In genomic region chr5:139323260-139323924, GRCm38 (mm10) we compare ENCODE assay signal across 10 mouse cellular contexts. TPM values are rescaled to one million over a fixed set of nuclear protein-coding genes. Genes with fewer than 3 reads are reported as not detected.
A peak's percentile ranks its signal among the peaks of the same experiment; 100 is the strongest.
DNase-seq lines count a peak whose midpoint lies in the region; ATAC-seq and TF ChIP-seq lines count a peak whose summit lies in the region.
"Had no signal": no experiment of that assay in that cellular context is flagged by ENCODE, and none has a peak within 500 bp of the region (broad histone marks: within the 10 kb centered on the region; RNA-seq: fewer than 3 reads in every experiment).

No protein-coding gene starts in this region.

- 79% methylated on average over 9 of the region's 9 CpGs for WGBS in hindbrain, postnatal 0 days
- WGBS in macrophage (ENCODE audit: missing documents), result 81% methylated on average over 8 of the region's 9 CpGs

- peaks cover 10% of the 10 kb centered on the region for H3K4me1 ChIP-seq in hindbrain, postnatal 0 days (ENCODE audit: insufficient read depth, low read length)

- no peak for TF ChIP-seq CTCF in hindbrain, postnatal 0 days (IDR thresholded peaks at IDR 0.05; ENCODE audit: low read depth)

- ATAC-seq in hindbrain, postnatal 0 days, result no peak
- ATAC-seq in megakaryocyte-erythroid progenitor cell, adult 5-6 weeks (replicated peaks; ENCODE audit: low FRiP score, low TSS enrichment, poor library complexity, severe bottlenecking), result no peak
- ATAC-seq in megakaryocyte progenitor cell, adult 5-6 weeks (replicated peaks; ENCODE audit: poor library complexity), result no peak

- H3K9ac ChIP-seq in hindbrain, postnatal 0 days (replicated peaks; ENCODE audit: low read length), result peak overlapping the region; percentile 81; the same call in 1 of the 2 replicates
- H3K9ac ChIP-seq: embryonic facial prominence, embryonic 15.5 days had no signal

- peak overlapping the region; percentile 67 for H3K4me2 ChIP-seq in hindbrain, postnatal 0 days (ENCODE audit: low read depth, low read length)
- H3K4me2 ChIP-seq: embryonic facial prominence, embryonic 15.5 days had no signal

- H3K36me3 ChIP-seq in hindbrain, postnatal 0 days (ENCODE audit: insufficient read depth, low read length), result no peaks in the 10 kb centered on the region
- H3K36me3 ChIP-seq in macrophage (ENCODE audit: inconsistent target), result no peaks in the 10 kb centered on the region
- H3K36me3 ChIP-seq: embryonic facial prominence, embryonic 15.5 days had no signal

- H3K79me2 ChIP-seq in macrophage (ENCODE audit: inconsistent target), result peaks cover 64% of the 10 kb centered on the region

- intact Hi-C loops in left cerebral cortex, postnatal 10 days (cut with DNase I), result no loop called here

- peak; percentile 25 to 63 for DNase-seq in left cerebral cortex, postnatal 10 days (ENCODE audit: extremely low spot score in 1 of 2, low spot score in 2 of 2)
- DNase-seq in left cerebral cortex, adult 18-20 months (ENCODE audit: low spot score in 2 of 2), result no peak
- peak; percentile 80 for DNase-seq in brain, adult 2 months (ENCODE audit: low read depth, low spot score)
- peak; percentile 21 for DNase-seq in hindbrain, postnatal 0 days (ENCODE audit: low spot score)
- DNase-seq in thymus, postnatal 0 days (ENCODE audit: low spot score), result no peak

- H3K27ac ChIP-seq in hindbrain, postnatal 0 days, result no peak overlapping the region
- peak overlapping the region; percentile 74 for H3K27ac ChIP-seq in macrophage
- H3K27ac ChIP-seq: embryonic facial prominence, embryonic 15.5 days had no signal

- no peaks in the 10 kb centered on the region for H3K9me3 ChIP-seq in hindbrain, postnatal 0 days (ENCODE audit: low read length)
- H3K9me3 ChIP-seq: embryonic facial prominence, embryonic 15.5 days had no signal

- peak overlapping the region; percentile 77 for H3K4me3 ChIP-seq in hindbrain, postnatal 0 days (ENCODE audit: low read length)
- H3K4me3 ChIP-seq in macrophage (ENCODE audit: inconsistent target), result peak overlapping the region; percentile 54; the same call in 1 of the 2 replicates

- no peaks in the 10 kb centered on the region for H3K27me3 ChIP-seq in hindbrain, postnatal 0 days (ENCODE audit: insufficient read depth, low read length)

RNA-seq across cellular contexts. Expression of gene Adap1, which starts 2.0 kb away (rescaled TPM):
- total RNA-seq in left cerebral cortex, postnatal 10 days (2021), result 100 to 1,000 TPM; 370 to 382 TPM
- total RNA-seq in left cerebral cortex, adult 18-20 months (2021), result 100 to 1,000 TPM; 229 to 237 TPM
- total RNA-seq in hindbrain, postnatal 0 days (2014; rRNA removed), result 241 and 242 TPM in 2 replicates
- polyA plus RNA-seq in hindbrain, postnatal 0 days (2015; fragmentation: Nextera tagmentation; extraction: Ambion mirVana), result 123 and 128 TPM in 2 replicates
- 100 to 1,000 TPM in 8 of 26 experiments, 10 to 100 TPM in 18; 22.4 to 143 (median 79.4) TPM for total RNA-seq in macrophage (2018; cell fraction: chromatin; rRNA removed)
- 10 to 100 TPM; 39.1 to 96.5 (median 65.9) TPM for total RNA-seq in macrophage (2018; cell fraction: cytosol; rRNA removed)
- total RNA-seq in macrophage (2018; cell fraction: nucleus; rRNA removed), result 100 to 1,000 TPM in 6 of 26 experiments, 10 to 100 TPM in 20; 25.8 to 128 (median 81.1) TPM
- polyA plus RNA-seq in macrophage (2018), result 40.4 to 55.9 TPM (median 47.4 TPM) in 3 replicates
- total RNA-seq in megakaryocyte-erythroid progenitor cell, adult 5-6 weeks (2014; fragmentation: Nextera tagmentation), result 6.0 and 14.7 TPM in 2 replicates
- total RNA-seq in megakaryocyte-erythroid progenitor cell, adult 5-6 weeks (2017), result 3.0 and 8.0 TPM in 2 replicates
- total RNA-seq in megakaryocyte progenitor cell, adult 5-6 weeks (2015), result 23.8 and 27.4 TPM in 2 replicates
- total RNA-seq in megakaryocyte progenitor cell, adult 5-6 weeks (2017), result 29.9 and 47.0 TPM in 2 replicates
- polyA plus RNA-seq in thymus, postnatal 0 days (2015; fragmentation: Nextera tagmentation; extraction: Ambion mirVana), result 3.1 TPM in 2 replicates

RNA-seq across cellular contexts. Expression of gene Cox19, which starts 27.8 kb away (rescaled TPM):
- total RNA-seq in left cerebral cortex, postnatal 10 days (2021), result 10 to 100 TPM; 75.2 to 90.2 TPM
- 10 to 100 TPM; 66.8 to 67.7 TPM for total RNA-seq in left cerebral cortex, adult 18-20 months (2021)
- total RNA-seq in hindbrain, postnatal 0 days (2014; rRNA removed), result 93.7 and 106 TPM in 2 replicates
- polyA plus RNA-seq in hindbrain, postnatal 0 days (2015; fragmentation: Nextera tagmentation; extraction: Ambion mirVana), result 86.3 and 91.0 TPM in 2 replicates
- 10 to 100 TPM in 20 of 26 experiments, 1 to 10 TPM in 6; 5.3 to 32.5 (median 15.9) TPM for total RNA-seq in macrophage (2018; cell fraction: chromatin; rRNA removed)
- total RNA-seq in macrophage (2018; cell fraction: cytosol; rRNA removed), result 10 to 100 TPM; 11.3 to 25.9 (median 21.4) TPM
- 10 to 100 TPM in 16 of 26 experiments, 1 to 10 TPM in 10; 4.4 to 19.3 (median 11.4) TPM for total RNA-seq in macrophage (2018; cell fraction: nucleus; rRNA removed)
- polyA plus RNA-seq in macrophage (2018), result 15.7 to 21.8 TPM (median 18.8 TPM) in 3 replicates
- total RNA-seq in megakaryocyte-erythroid progenitor cell, adult 5-6 weeks (2014; fragmentation: Nextera tagmentation), result 40.4 and 41.7 TPM in 2 replicates
- 27.4 and 43.8 TPM in 2 replicates for total RNA-seq in megakaryocyte-erythroid progenitor cell, adult 5-6 weeks (2017)
- 30.3 and 32.1 TPM in 2 replicates for total RNA-seq in megakaryocyte progenitor cell, adult 5-6 weeks (2015)
- total RNA-seq in megakaryocyte progenitor cell, adult 5-6 weeks (2017), result 27.1 and 29.3 TPM in 2 replicates
- polyA plus RNA-seq in thymus, postnatal 0 days (2015; fragmentation: Nextera tagmentation; extraction: Ambion mirVana), result 110 and 112 TPM in 2 replicates

RNA-seq across cellular contexts. Expression of gene Cyp2w1, which starts 29.0 kb away (rescaled TPM):
- not detected for total RNA-seq in left cerebral cortex, postnatal 10 days (2021)
- total RNA-seq in left cerebral cortex, adult 18-20 months (2021), result not detected
- not detected in 2 replicates for total RNA-seq in hindbrain, postnatal 0 days (2014; rRNA removed)
- not detected in 2 replicates for polyA plus RNA-seq in hindbrain, postnatal 0 days (2015; fragmentation: Nextera tagmentation; extraction: Ambion mirVana)
- total RNA-seq in macrophage (2018; cell fraction: chromatin; rRNA removed), result not detected
- total RNA-seq in macrophage (2018; cell fraction: cytosol; rRNA removed), result not detected
- not detected for total RNA-seq in macrophage (2018; cell fraction: nucleus; rRNA removed)
- polyA plus RNA-seq in macrophage (2018), result not detected in 3 replicates
- total RNA-seq in megakaryocyte-erythroid progenitor cell, adult 5-6 weeks (2014; fragmentation: Nextera tagmentation), result not detected in 2 replicates
- not detected in 2 replicates for total RNA-seq in megakaryocyte-erythroid progenitor cell, adult 5-6 weeks (2017)
- total RNA-seq in megakaryocyte progenitor cell, adult 5-6 weeks (2015), result not detected in 2 replicates
- not detected in 2 replicates for total RNA-seq in megakaryocyte progenitor cell, adult 5-6 weeks (2017)
- polyA plus RNA-seq in thymus, postnatal 0 days (2015; fragmentation: Nextera tagmentation; extraction: Ambion mirVana), result not detected in 2 replicates
- total RNA-seq: layer of hippocampus, adult 8-10 months had no signal

RNA-seq across cellular contexts. Expression of gene Gpr146, which starts 54.1 kb away (rescaled TPM):
- total RNA-seq in left cerebral cortex, postnatal 10 days (2021), result 1 to 10 TPM; 5.7 to 7.5 TPM
- 10 to 100 TPM; 10.6 to 13.0 TPM for total RNA-seq in left cerebral cortex, adult 18-20 months (2021)
- total RNA-seq in hindbrain, postnatal 0 days (2014; rRNA removed), result 8.1 and 10.1 TPM in 2 replicates
- 3.7 and 4.4 TPM in 2 replicates for polyA plus RNA-seq in hindbrain, postnatal 0 days (2015; fragmentation: Nextera tagmentation; extraction: Ambion mirVana)
- 10 to 100 TPM in 10 of 26 experiments, 1 to 10 TPM in 13, under 1 TPM in 3; 0.91 to 39.6 (median 5.6) TPM for total RNA-seq in macrophage (2018; cell fraction: chromatin; rRNA removed)
- 10 to 100 TPM in 20 of 26 experiments, 1 to 10 TPM in 6; 3.7 to 41.6 (median 20.4) TPM for total RNA-seq in macrophage (2018; cell fraction: cytosol; rRNA removed)
- total RNA-seq in macrophage (2018; cell fraction: nucleus; rRNA removed), result 10 to 100 TPM in 19 of 26 experiments, 1 to 10 TPM in 7; 4.5 to 63.6 (median 13.4) TPM
- polyA plus RNA-seq in macrophage (2018), result 14.0 to 34.3 TPM (median 20.6 TPM) in 3 replicates
- total RNA-seq in megakaryocyte-erythroid progenitor cell, adult 5-6 weeks (2014; fragmentation: Nextera tagmentation), result 7.5 and 7.9 TPM in 2 replicates
- 5.3 and 6.0 TPM in 2 replicates for total RNA-seq in megakaryocyte-erythroid progenitor cell, adult 5-6 weeks (2017)
- 6.0 and 6.3 TPM in 2 replicates for total RNA-seq in megakaryocyte progenitor cell, adult 5-6 weeks (2015)
- 5.7 and 6.7 TPM in 2 replicates for total RNA-seq in megakaryocyte progenitor cell, adult 5-6 weeks (2017)
- polyA plus RNA-seq in thymus, postnatal 0 days (2015; fragmentation: Nextera tagmentation; extraction: Ambion mirVana), result 5.5 and 7.4 TPM in 2 replicates

Comparison
In these comparisons a context has a peak if more than half of its experiments do, and no peak if none do; other contexts are left out.
1. DNase-seq: peak in left cerebral cortex, postnatal 10 days (2 of 2), brain, adult 2 months (single experiment) and hindbrain, postnatal 0 days (single experiment); none in left cerebral cortex, adult 18-20 months (0 of 2) and thymus, postnatal 0 days (single experiment).